ENCODE assay signal across 8 mouse cellular contexts in the genomic region with DNA sequence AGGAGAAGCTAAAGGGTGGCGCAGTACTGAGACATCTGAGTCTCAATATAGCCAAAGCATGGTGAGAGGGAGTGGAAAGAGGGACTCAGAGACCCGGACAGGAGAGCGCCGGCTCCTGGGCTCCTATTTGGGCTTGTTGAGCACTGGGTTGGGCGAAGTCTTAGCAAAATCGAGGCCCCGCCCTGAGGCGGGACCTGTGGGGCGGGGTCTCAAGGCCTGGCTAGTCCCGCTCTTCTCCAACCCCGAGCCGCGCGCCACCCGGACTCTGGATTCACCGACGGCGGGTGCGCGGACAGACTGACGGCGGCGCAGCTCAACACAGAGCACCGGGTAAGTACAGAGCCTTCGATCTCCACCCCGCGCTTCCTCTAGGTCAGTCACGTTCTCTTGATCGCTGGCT. TPM values are rescaled to one million over a fixed set of nuclear protein-coding genes. Genes with fewer than 3 reads are reported as not detected.
DNase-seq lines count a peak whose midpoint lies in the region; ATAC-seq and TF ChIP-seq lines count a peak whose summit lies in the region.

No protein-coding gene starts in this region.

- H3K4me3 ChIP-seq in CH12.LX (replicated peaks in 1 of 3; ENCODE audit: low read depth in 2 of 3, low read length in 2 of 3, poor library complexity in 1 of 3), result no peak overlapping the region
- peak overlapping the region; percentile 53 for H3K4me3 ChIP-seq in forebrain, embryonic 10.5 days
- H3K4me3 ChIP-seq in heart, postnatal 0 days (ENCODE audit: low read depth, low read length), result peak overlapping the region; percentile 45

- dilution Hi-C loops in CH12.LX (cut with MboI; ENCODE audit: extremely low pct_ligation_motif_present, extremely low pct_unique_long_range_greater_than_20kb, low sequenced_read_pairs), result no loop called here

- H3K36me3 ChIP-seq in CH12.LX (replicated peaks in 1 of 2; ENCODE audit: control insufficient read depth in 1 of 2, insufficient read depth in 1 of 2, low read length in 1 of 2), result no peaks in the 10 kb centered on the region
- H3K36me3 ChIP-seq in forebrain, embryonic 10.5 days (replicated peaks), result no peaks in the 10 kb centered on the region
- H3K36me3 ChIP-seq in heart, postnatal 0 days (replicated peaks; ENCODE audit: control insufficient read depth, insufficient read depth, low read length), result no peaks in the 10 kb centered on the region

- H3K27me3 ChIP-seq in CH12.LX (replicated peaks), result peaks cover 96% of the 10 kb centered on the region
- H3K27me3 ChIP-seq in forebrain, embryonic 10.5 days (ENCODE audit: poor library complexity, severe bottlenecking), result peaks cover 56% of the 10 kb centered on the region
- H3K27me3 ChIP-seq in heart, postnatal 0 days (ENCODE audit: control insufficient read depth, insufficient read depth, low read length), result no peaks in the 10 kb centered on the region

- WGBS in forebrain, embryonic 10.5 days, result under 1% methylated on average over 29 of the region's 29 CpGs
- 3% methylated on average over 28 of the region's 29 CpGs for WGBS in heart, postnatal 0 days

- no peaks in the 10 kb centered on the region for H3K9me3 ChIP-seq in CH12.LX (replicated peaks; ENCODE audit: low read length)
- no peaks in the 10 kb centered on the region for H3K9me3 ChIP-seq in forebrain, embryonic 10.5 days
- no peaks in the 10 kb centered on the region for H3K9me3 ChIP-seq in heart, postnatal 0 days (replicated peaks; ENCODE audit: control insufficient read depth, low read length)

- no peaks in the 10 kb centered on the region for H3K79me2 ChIP-seq in CH12.LX (replicated peaks; ENCODE audit: control insufficient read depth, extremely low read depth, insufficient read depth, poor library complexity, severe bottlenecking)

- DNase-seq in CH12.LX (ENCODE audit: extremely low read depth), result peak; percentile 2
- DNase-seq in R1 (ENCODE audit: low read depth, low spot score), result peak; percentile 81
- peak; percentile 70 for DNase-seq in forebrain, embryonic 10.5 days (ENCODE audit: extremely low spot score, low spot score)
- DNase-seq in heart, postnatal 0 days (ENCODE audit: low spot score), result peak; percentile 48
- DNase-seq in kidney, postnatal 36 days, result peak; percentile 29 to 65
- DNase-seq in mesoderm, embryonic 11.5 days (ENCODE audit: low read depth, low spot score), result peak; percentile 78
- peak; percentile 42 for DNase-seq in testis, postnatal 14 days (ENCODE audit: low spot score)
- no peak for DNase-seq in spleen, adult 12 weeks (ENCODE audit: low spot score)

- H3K4me2 ChIP-seq in CH12.LX (ENCODE audit: insufficient read depth, low read depth, poor library complexity, severe bottlenecking), result no peak overlapping the region
- peak overlapping the region; percentile 66 for H3K4me2 ChIP-seq in heart, postnatal 0 days (ENCODE audit: low read depth, low read length)

- 0 out of 2 replicates have a peak, but pooled peaks have one; percentile 30 for ATAC-seq in heart, postnatal 0 days (ENCODE audit: insufficient read depth, low read depth)

- no peak overlapping the region for H3K9ac ChIP-seq in CH12.LX (ENCODE audit: insufficient read depth, low read depth)
- H3K9ac ChIP-seq in heart, postnatal 0 days (replicated peaks; ENCODE audit: low read depth, low read length), result peak overlapping the region; percentile 51

- TF ChIP-seq CTCF in CH12.LX (conservative IDR thresholded peaks at IDR 0.05 in 1 of 2, IDR thresholded peaks at IDR 0.05 in 1 of 2; ENCODE audit: low read depth in 2 of 2, low read length in 2 of 2), result no peak
- no peak for TF ChIP-seq CTCF in heart, postnatal 0 days (IDR thresholded peaks at IDR 0.05; ENCODE audit: low read depth)

- TF ChIP-seq POLR2A in CH12.LX (IDR thresholded peaks at IDR 0.05; ENCODE audit: low read depth, low read length), result no peak

- H3K4me1 ChIP-seq in CH12.LX (ENCODE audit: control insufficient read depth in 1 of 2, insufficient read depth in 2 of 2), result no peaks in the 10 kb centered on the region
- peaks cover 49% of the 10 kb centered on the region for H3K4me1 ChIP-seq in forebrain, embryonic 10.5 days
- H3K4me1 ChIP-seq in heart, postnatal 0 days (ENCODE audit: control insufficient read depth, insufficient read depth), result peaks cover 26% of the 10 kb centered on the region

- no peak for TF ChIP-seq EP300 in CH12.LX (IDR thresholded peaks at IDR 0.05; ENCODE audit: low read length)
- TF ChIP-seq EP300 in heart, postnatal 0 days (IDR thresholded peaks at IDR 0.05; ENCODE audit: low read depth), result no peak

- H3K27ac ChIP-seq in CH12.LX (ENCODE audit: insufficient read depth, low read depth), result no peak overlapping the region
- peak overlapping the region; percentile 78 for H3K27ac ChIP-seq in forebrain, embryonic 10.5 days
- H3K27ac ChIP-seq in heart, postnatal 0 days (ENCODE audit: low read depth), result peak overlapping the region; percentile 37

- no peak for TF ChIP-seq RAD21 in CH12.LX (IDR thresholded peaks at IDR 0.05; ENCODE audit: low read depth, low read length)

- in situ Hi-C loops in CH12.LX (cut with MboI; ENCODE audit: low pct_ligation_motif_present, low pct_unique_long_range_greater_than_20kb, low sequenced_read_pairs), result no loop called here

TF ChIP-seq in CH12.LX, 34 proteins besides CTCF, POLR2A, EP300 and RAD21:
- no peak for TF ChIP-seq USF2 (conservative IDR thresholded peaks at IDR 0.05; ENCODE audit: low read depth, low read length)
- no peak for TF ChIP-seq SIN3A (IDR thresholded peaks at IDR 0.05; ENCODE audit: low read length)
- no peak for TF ChIP-seq TBP (conservative IDR thresholded peaks at IDR 0.05; ENCODE audit: low read depth, low read length)
- TF ChIP-seq ZKSCAN1 (IDR thresholded peaks at IDR 0.05; ENCODE audit: borderline replicate concordance, low read depth, low read length), result no peak
- TF ChIP-seq E2F4 (IDR thresholded peaks at IDR 0.05; ENCODE audit: insufficient replicate concordance, low read depth, low read length), result no peak
- TF ChIP-seq MAX (IDR thresholded peaks at IDR 0.05; ENCODE audit: low read length), result no peak
- no peak for TF ChIP-seq ELF1 (IDR thresholded peaks at IDR 0.05; ENCODE audit: low read depth, low read length)
- TF ChIP-seq KAT2A (IDR thresholded peaks at IDR 0.05; ENCODE audit: insufficient replicate concordance, low read length), result no peak
- TF ChIP-seq TCF12 (IDR thresholded peaks at IDR 0.05; ENCODE audit: low read depth, low read length), result no peak
- TF ChIP-seq IRF4 (IDR thresholded peaks at IDR 0.05; ENCODE audit: low read depth, low read length), result no peak
- no peak for TF ChIP-seq NRF1 (IDR thresholded peaks at IDR 0.05; ENCODE audit: low read depth, low read length)

RNA-seq across cellular contexts. Expression of a gene that starts 0.3 kb away (rescaled TPM):
- 0.21 and 0.81 TPM in 2 replicates for total RNA-seq in CH12.LX (2012; rRNA removed)
- not detected in 2 replicates for total RNA-seq in CH12.LX (2014; rRNA removed)
- polyA plus RNA-seq in CH12.LX (2012; ENCODE audit: insufficient read length, low read depth), result not detected in 2 replicates
- 30.5 and 35.4 TPM in 2 replicates for polyA plus RNA-seq in forebrain, embryonic 10.5 days (2016; fragmentation: Nextera tagmentation; extraction: Ambion mirVana)
- 222 and 302 TPM in 2 replicates for total RNA-seq in heart, postnatal 0 days (2014; rRNA removed; ENCODE audit: low replicate concordance)
- 117 and 120 TPM in 2 replicates for polyA plus RNA-seq in heart, postnatal 0 days (2015; fragmentation: Nextera tagmentation; extraction: Ambion mirVana)

RNA-seq across cellular contexts. Expression of a gene that starts 56.1 kb away (rescaled TPM):
- 0.55 and 2.1 TPM in 2 replicates for total RNA-seq in CH12.LX (2012; rRNA removed)
- total RNA-seq in CH12.LX (2014; rRNA removed), result 0.22 TPM in 1 of 2 replicates, not detected in the other
- polyA plus RNA-seq in CH12.LX (2012; ENCODE audit: insufficient read length, low read depth), result 0.53 and 0.57 TPM in 2 replicates
- 9.5 and 9.8 TPM in 2 replicates for polyA plus RNA-seq in forebrain, embryonic 10.5 days (2016; fragmentation: Nextera tagmentation; extraction: Ambion mirVana)
- 17.9 and 19.6 TPM in 2 replicates for total RNA-seq in heart, postnatal 0 days (2014; rRNA removed; ENCODE audit: low replicate concordance)
- 9.2 and 9.5 TPM in 2 replicates for polyA plus RNA-seq in heart, postnatal 0 days (2015; fragmentation: Nextera tagmentation; extraction: Ambion mirVana)

Comparison
In these comparisons a context has a peak if more than half of its experiments do, and no peak if none do; other contexts are left out.
1. H3K4me3 ChIP-seq: peak in forebrain, embryonic 10.5 days (single experiment) and heart, postnatal 0 days (single experiment); none in CH12.LX (0 of 3).
2. RNA of a gene that starts 0.3 kb away (polyA plus RNA-seq): 117 to 120 TPM in heart, postnatal 0 days and 30.5 to 35.4 TPM in forebrain, embryonic 10.5 days; not detected in CH12.LX; every median in the first group is over 10 times any median in the second.